Mouse (Mus musculus) natural killer cell, adult 2 months (primary cell): Measurements from ENCODE around the gene Bsx.

Source experiments
- DNase-seq, 2 experiments: peaks; one replicate each; pipeline ENCODE4 v3.0.0; 2022; ENCODE audit warnings: low spot score in 2 of 2

Gene Bsx

DNA sequence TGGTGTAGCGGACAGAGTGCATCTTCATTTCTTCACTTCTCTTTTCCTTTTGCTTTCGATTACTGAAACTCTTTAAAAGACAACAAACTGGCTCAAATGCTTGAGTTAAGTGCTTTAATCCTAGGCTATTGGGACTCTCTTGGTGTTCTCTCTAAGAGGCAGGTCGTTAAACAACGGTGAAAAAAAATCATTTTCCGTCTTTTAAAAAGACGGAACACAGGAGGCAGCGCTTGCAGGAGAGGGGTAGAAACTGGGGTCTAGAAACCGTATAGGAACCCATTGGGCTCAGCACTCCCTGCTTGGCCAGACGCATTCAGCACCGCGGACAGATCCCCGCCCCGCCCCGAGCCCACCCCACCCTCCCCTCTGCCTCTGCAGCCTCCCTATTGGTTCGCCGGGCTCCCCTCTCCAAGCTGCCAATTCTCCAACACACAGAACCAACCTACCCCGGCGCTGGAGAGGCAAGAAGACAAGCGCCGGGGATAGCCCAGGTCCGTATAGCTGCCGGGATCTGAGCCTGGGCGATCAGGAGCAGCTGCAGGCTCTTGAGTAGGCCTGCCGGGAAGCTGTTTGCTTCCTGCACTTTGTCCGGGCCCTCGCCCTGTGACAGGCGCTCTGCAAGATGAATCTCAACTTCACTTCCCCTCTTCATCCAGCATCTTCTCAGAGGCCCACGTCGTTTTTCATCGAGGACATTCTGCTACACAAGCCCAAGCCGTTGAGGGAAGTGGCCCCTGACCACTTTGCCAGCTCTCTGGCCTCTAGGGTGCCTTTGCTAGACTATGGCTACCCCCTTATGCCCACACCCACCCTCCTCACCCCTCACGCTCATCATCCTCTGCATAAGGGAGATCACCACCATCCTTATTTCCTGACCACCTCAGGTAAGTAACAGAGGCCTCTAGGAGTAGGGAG lies at the start of gene Bsx:
TSS of gene Bsx (plus strand) at position 572 of the 915 bp plus-strand sequence.
- no peak for DNase-seq

DNA sequence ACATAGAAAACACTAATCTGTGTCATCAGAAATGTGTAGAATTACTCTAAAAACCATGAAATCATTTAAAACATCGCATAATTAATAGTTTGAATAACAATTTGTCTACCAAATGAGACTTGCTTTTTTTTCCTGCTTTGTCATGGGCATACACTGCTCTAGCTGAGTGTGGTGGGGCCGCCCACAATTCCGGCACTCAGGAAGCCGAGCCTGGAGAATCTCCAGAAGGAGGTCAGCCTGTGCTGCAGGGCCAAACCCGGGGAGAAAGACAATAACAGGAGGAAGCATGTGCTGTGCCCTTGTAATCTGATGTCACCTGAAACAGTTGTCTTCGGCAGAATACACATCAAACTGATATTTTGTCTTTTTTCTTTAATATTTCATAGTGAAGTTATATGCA lies 48.3 kb upstream of the Bsx start:
- no peak for DNase-seq

- DNase-seq = no peak
Observed at GRCm38 (mm10) chr9:40827366-40827765, 46.6 kb upstream of the Bsx start.

- peak; percentile 39 to 69 for DNase-seq
Observed at GRCm38 (mm10) chr9:40834569-40834968, 39.4 kb upstream of the Bsx start.

- no peak for DNase-seq
Observed at GRCm38 (mm10) chr9:40836681-40837080, 37.2 kb upstream of the Bsx start.

- DNase-seq = no peak
Observed at GRCm38 (mm10) chr9:40839662-40840061, 34.3 kb upstream of the Bsx start.

DNA sequence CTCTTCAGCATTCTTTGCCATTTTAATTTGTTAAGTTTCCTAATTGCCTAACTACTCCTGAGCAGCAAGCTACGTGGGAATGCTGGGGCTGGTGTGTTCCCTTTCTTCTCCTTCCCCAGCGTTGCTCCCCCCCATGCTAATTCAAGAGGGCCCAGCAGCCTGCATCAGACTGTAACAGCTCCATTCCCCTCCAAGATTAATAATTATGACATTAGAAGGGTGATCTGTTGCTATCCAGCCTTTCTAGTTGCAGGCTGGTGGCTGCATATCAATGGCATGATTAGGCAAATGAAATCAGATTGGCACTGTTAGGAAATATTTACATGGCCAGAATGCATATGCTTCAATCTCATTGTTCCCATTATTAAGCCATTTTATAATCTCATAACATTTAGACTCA lies 22.4 kb upstream of the Bsx start:
- no peak for DNase-seq

- DNase-seq = no peak
Observed at GRCm38 (mm10) chr9:40858461-40859160, 15.3 kb upstream of the Bsx start.

DNA sequence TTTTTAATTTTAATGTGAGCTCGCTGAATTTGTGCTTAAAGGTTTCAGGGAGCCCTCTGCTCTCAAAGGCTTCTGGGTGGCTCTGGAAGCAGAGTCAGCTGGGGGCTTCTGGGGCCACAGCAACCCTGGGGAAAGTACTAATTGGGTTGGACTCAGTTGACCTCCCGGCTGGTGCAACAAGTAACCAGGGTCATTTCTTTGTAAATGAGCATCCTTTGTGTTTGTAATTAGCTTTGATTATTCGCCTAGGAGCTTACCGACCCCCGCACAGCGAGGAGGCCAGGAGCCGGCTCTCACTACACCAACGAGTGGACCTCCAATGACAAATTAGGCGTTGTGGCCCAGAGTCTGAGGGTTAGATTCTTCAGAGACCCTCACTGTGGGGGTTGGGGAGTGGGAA lies 14.7 kb upstream of the Bsx start:
- no peak for DNase-seq

DNA sequence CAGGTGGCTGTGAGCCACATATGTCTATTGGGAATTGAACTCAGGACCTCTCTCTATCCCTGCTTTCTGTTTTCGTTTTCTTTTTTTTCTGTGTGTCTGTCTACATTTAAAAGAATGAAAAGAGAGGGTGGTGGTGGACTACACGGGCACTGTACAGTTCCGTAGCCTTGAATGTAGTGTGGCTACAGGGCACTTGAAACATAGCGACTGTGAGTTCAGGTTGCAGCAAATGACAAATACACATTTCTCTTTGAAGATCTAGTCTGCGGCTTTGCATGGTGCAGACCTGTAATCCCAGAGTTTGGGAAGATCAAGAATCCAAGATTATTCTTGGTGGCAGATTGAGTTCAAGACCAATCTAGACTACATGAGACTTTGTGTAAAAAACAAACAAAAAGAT lies 3.6 kb upstream of the Bsx start:
- DNase-seq = no peak

- DNase-seq = no peak
Observed at GRCm38 (mm10) chr9:40871369-40872155, 2.4 kb upstream of the Bsx start.

GRCm38 (mm10) chr9:40872156-40872478 lies 1.8 kb upstream of the Bsx start:
- DNase-seq = peak; percentile 20 to 21

- no peak for DNase-seq
Observed at GRCm38 (mm10) chr9:40874961-40875360, 1.0 kb downstream of the Bsx start.

GRCm38 (mm10) chr9:40875431-40875830 lies 1.5 kb downstream of the Bsx start:
- no peak for DNase-seq

GRCm38 (mm10) chr9:40876164-40876563 lies 2.2 kb downstream of the Bsx start:
- DNase-seq = no peak

- no peak for DNase-seq
Observed at GRCm38 (mm10) chr9:40876693-40877092, 2.8 kb downstream of the Bsx start.

DNA sequence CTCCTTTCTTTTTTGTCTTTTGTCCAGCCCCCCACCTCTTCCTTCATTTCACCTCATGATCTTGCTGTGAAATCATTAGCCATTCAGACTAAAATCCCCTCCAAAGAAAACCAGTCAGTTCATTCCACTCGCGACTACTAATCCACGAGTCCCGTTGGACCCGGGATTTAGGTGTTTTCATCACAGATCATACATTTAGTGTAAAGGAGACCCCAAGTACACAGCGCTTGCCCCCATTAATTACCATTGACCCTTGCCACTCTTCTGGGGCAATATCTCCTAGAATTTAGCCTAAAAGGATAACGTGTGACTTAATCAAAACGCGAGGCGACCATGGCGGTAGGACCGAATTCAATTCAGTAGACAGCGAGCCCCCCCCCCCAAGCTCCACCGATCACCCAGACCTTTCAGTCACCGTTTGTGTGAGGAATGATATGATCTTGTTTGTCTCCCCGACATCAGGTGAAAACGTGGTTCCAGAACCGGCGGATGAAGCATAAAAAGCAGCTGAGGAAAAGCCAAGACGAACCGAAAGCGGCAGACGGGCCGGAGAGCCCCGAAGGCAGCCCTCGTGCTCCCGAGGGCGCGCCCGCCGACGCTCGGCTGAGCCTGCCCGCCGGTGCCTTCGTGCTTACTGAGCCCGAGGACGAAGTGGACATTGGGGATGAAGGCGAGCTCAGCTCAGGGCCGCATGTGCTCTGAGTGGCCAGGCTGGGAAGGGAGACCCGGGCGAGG lies 3.4 kb downstream of the Bsx start:
- DNase-seq = no peak

DNA sequence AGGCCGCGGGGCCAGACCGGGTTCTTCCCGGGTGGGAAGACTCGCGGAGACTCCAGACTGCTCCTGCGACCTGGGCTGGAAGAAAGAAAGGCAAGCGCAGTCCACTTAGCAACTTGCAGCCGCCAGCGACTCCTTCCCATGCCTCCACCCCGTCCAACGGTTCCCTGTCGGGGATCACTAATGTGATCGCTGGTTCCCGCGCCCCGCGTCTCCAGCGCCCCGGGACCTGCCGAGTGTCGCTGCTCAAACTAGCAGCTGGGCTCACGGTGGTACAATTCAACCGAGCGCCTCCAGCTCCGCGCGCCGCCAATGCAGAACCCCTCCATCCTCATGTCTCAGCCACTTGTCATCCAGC lies 3.9 kb downstream of the Bsx start:
- DNase-seq = no peak

GRCm38 (mm10) chr9:40878291-40878945 lies 4.5 kb downstream of the Bsx start:
- no peak for DNase-seq

GRCm38 (mm10) chr9:40878998-40879397 lies 5.1 kb downstream of the Bsx start:
- DNase-seq = no peak

DNA sequence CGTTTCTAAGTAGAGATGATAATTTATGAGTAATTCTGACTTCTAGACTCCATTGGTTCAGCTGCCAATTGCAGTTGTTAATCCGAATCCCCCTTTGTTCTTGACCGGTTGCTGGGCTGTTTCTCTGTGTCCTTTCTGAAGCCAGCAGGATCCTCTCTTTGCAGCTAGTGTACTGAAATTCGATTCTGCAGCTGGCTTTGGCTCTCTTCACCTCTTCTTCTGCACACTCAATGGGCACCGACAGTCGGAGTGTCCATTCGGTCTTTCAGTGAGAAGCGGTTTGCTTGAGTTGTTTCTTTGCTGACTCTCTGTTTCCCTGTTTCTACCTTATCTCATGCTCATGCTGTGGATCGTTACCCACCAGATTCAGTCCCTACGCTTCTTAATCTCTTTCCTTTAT lies 11.7 kb downstream of the Bsx start:
- no peak for DNase-seq
